Mouse (Mus musculus) frontal cortex, postnatal 36 days (tissue): ENCODE results near the gene Olfml2b.

ENCODE experiments used
- DNase-seq, 2 experiments: peaks; one replicate each; pipeline ENCODE4 v3.0.0; 2022; ENCODE audit warnings: low spot score in 2 of 2

Gene Olfml2b

GRCm38 (mm10) chr1:170731865-170732595, 87.7 kb downstream of the Olfml2b start:
- peak; percentile 38 to 51 for DNase-seq
